Mouse (Mus musculus) G1E (cell line): ENCODE results near the gene Dpy30.

ENCODE experiments used
- CTCF ChIP-seq: IDR thresholded peaks from 2 replicates; pipeline ENCODE4 v1.5.1; 2012; ENCODE audit warnings: low read depth, low read length, inconsistent platforms, mixed read lengths
- GATA1 ChIP-seq: IDR thresholded peaks from 2 replicates; pipeline ENCODE4 v1.6.1; 2012; ENCODE audit warnings: borderline replicate concordance, low read length, inconsistent platforms, mixed read lengths
- POLR2AphosphoS5 ChIP-seq: IDR thresholded peaks from 2 replicates; pipeline ENCODE4 v1.6.1; 2012; ENCODE audit warnings: low read depth, low read length, inconsistent platforms; ENCODE audit not compliant: insufficient replicate concordance

GRCm38 (mm10) chr17:74265156-74265505 is 58.6 kb downstream of the Dpy30 start:
- no peak for TF ChIP-seq CTCF
- no peak for TF ChIP-seq GATA1
- no peak for TF ChIP-seq POLR2AphosphoS5
